Mouse (Mus musculus) left cerebral cortex, adult 9 months (tissue): ENCODE results near the gene Dlst.

ENCODE experiments used
- DNase-seq, 2 experiments: peaks; one replicate each; pipeline ENCODE4 v3.0.0; 2022; ENCODE audit warnings: low spot score in 2 of 2

Dlst gene

DNA sequence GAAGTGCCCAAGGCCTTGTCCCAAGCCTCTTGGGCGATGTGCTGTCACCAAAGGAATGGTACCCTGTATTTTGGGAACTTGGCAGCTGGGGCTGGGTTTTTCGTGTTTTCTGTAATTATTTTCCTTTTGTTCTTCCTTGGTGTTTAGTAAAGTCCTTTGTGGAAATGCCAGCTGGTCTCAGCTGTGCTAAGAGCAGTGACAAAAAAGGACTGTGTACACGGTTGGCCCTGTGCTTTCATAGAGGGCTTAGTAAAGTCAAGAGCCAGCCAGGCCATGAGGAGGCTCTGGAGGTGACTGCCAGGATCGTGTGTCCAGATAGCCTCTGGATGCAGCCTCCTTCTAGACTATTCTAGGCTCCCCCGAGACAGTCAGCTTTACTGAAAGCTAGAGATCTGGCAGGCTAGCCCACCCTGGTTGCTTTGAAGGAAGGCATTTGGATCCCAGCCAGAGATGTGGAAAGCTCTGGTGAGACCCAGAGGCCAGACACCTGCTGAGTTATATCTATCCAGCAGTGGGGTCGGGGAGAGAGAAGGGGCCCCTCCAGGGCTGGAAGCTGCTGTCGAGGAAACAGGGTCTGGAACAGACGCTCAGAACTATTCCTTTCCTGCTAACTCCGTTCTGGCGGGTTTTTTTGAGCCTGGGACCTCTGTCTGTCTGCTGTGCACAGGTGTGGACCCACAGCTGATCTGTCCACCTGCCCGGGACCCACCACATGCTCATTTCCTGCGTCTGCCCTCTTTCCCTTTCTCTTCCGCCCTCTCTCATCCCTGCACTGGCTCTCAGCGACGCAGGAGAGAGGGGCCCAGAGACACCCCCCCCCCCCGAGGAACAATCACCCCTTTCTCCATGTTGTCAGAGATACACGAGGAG is 71.1 kb downstream of the Dlst start:
- DNase-seq = no peak

- DNase-seq = no peak
Observed at GRCm38 (mm10) chr12:85182345-85182643, 71.7 kb downstream of the Dlst start.

DNA sequence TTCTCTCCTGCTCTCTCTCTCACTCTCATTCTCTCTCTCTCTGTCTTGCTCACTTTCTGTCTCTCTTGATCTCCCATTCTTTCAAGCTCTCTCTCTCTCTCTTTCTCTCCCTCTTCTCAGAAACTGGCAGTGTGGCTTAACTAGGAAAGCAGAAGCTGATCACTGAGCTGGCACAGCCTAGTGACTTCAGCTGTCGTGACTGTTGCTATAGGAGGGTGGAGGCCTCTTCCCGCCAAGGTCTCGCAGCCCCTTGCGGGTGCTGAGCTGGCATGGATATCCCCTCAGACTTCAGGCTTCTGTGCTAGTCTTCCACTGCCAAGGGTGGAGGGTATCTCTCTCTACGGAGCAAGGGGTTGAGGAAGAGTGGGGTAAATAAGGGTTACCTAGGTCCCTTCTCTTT is 72.3 kb downstream of the Dlst start:
- no peak for DNase-seq

DNA sequence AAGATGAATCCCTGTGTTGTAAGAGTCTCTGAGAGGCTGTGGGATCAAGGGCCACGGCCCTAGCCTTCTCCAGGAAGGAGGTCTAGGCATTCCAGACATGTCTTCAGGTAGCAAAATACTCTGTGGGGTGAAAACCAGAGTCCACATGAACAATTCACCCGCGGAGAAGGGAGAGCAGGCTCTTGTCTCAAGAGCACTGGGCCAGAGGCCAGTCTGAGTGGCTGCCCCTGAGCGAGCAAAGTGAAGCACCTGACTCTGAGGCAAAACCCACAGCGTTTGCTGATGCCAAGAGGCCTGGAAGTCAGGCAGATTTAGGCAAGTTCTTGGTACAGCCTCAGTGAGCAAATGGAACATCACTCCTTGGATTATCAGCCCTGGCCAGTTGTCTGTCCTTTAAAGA is 73.5 kb downstream of the Dlst start:
- DNase-seq = no peak
